Mouse (Mus musculus) brain, embryonic 14.5 days (tissue): ENCODE data around the gene Tuba3b.

Source experiments
- CTCF ChIP-seq: fragments of 200-500 bp; IDR thresholded peaks from 2 replicates; pipeline ENCODE4 v1.5.1; 2012; ENCODE audit warnings: inconsistent platforms, mild to moderate bottlenecking, moderate library complexity, borderline replicate concordance; ENCODE audit not compliant: insufficient read depth, insufficient read length; ENCODE audit errors: extremely low read depth
- POLR2A ChIP-seq: fragments of 200-500 bp; IDR thresholded peaks from 2 replicates; pipeline ENCODE4 v1.6.1; 2012; ENCODE audit warnings: mild to moderate bottlenecking, inconsistent platforms, borderline replicate concordance; ENCODE audit not compliant: poor library complexity, insufficient read depth, insufficient read length, severe bottlenecking; ENCODE audit errors: extremely low read depth

GRCm38 (mm10) chr6:145567832-145568231 lies 47.7 kb upstream of the Tuba3b start:
- TF ChIP-seq POLR2A (no peak), CTCF (no peak)
